Mouse (Mus musculus): ENCODE results near the gene Mr1. TPM values are rescaled to one million over a fixed set of nuclear protein-coding genes. Genes with fewer than 3 reads are reported as not detected.

The Mr1 gene
- total and polyA plus RNA-seq, 2 experiments, result 1.6 to 6.3 TPM

- H3K9ac ChIP-seq (ENCODE audit: low read depth, low read length), result no peak overlapping the region
- no peak overlapping the region for H3K4me3 ChIP-seq (ENCODE audit: insufficient read depth, low read depth, low read length)
- DNase-seq (ENCODE audit: extremely low read depth, low read depth, low spot score), result no peak
- peaks cover 2% of the 10 kb centered on the region; the same call in 1 of the 2 replicates for H3K4me1 ChIP-seq (ENCODE audit: control insufficient read depth, insufficient read depth, low read length)
- H3K36me3 ChIP-seq (ENCODE audit: control insufficient read depth, insufficient read depth, low read length), result no peaks in the 10 kb centered on the region
- 90% methylated on average over 4 of the region's 4 CpGs for WGBS
- H3K79me2 ChIP-seq (ENCODE audit: control insufficient read depth, insufficient read depth, low read length), result peaks cover 10% of the 10 kb centered on the region
- H3K27ac ChIP-seq (replicated peaks; ENCODE audit: insufficient read depth, low read depth, low read length), result no peak overlapping the region
- H3K27me3 ChIP-seq (ENCODE audit: control insufficient read depth, insufficient read depth, low read length), result no peaks in the 10 kb centered on the region
- TF ChIP-seq POLR2A (IDR thresholded peaks at IDR 0.05; ENCODE audit: extremely low read depth, insufficient read depth, low read length) (no peak), CTCF (IDR thresholded peaks at IDR 0.05; ENCODE audit: low read depth, low read length) (no peak)
These were observed 44.0 kb downstream of the Mr1 start for GRCm38 (mm10) chr1:155102631-155103030.

GRCm38 (mm10) chr1:155099280-155099848 lies 47.2 kb downstream of the Mr1 start, which contains the start of gene Ier5:
Ier5 (minus strand) TSS chr1:155099636.
- no peaks in the 10 kb centered on the region for H3K27me3 ChIP-seq (ENCODE audit: control insufficient read depth, insufficient read depth, low read length)
- TF ChIP-seq CTCF (IDR thresholded peaks at IDR 0.05; ENCODE audit: low read depth, low read length) (no peak), POLR2A (IDR thresholded peaks at IDR 0.05; ENCODE audit: extremely low read depth, insufficient read depth, low read length) (peak; percentile 99)

GRCm38 (mm10) chr1:155098486-155099279 lies 47.9 kb downstream of the Mr1 start:
- Histone ChIP-seq H3K27me3 (ENCODE audit: control insufficient read depth, insufficient read depth, low read length) (no peaks in the 10 kb centered on the region), H3K4me3 (ENCODE audit: insufficient read depth, low read depth, low read length) (peak overlapping the region; percentile 76), H3K36me3 (ENCODE audit: control insufficient read depth, insufficient read depth, low read length) (no peaks in the 10 kb centered on the region), H3K4me1 (ENCODE audit: control insufficient read depth, insufficient read depth, low read length) (peaks cover 2% of the 10 kb centered on the region; the same call in 1 of the 2 replicates), H3K27ac (replicated peaks; ENCODE audit: insufficient read depth, low read depth, low read length) (peak overlapping the region; percentile 45), H3K9ac (ENCODE audit: low read depth, low read length) (peak overlapping the region; percentile 83), H3K79me2 (ENCODE audit: control insufficient read depth, insufficient read depth, low read length) (peaks cover 10% of the 10 kb centered on the region)
- DNase-seq (ENCODE audit: extremely low read depth, low read depth, low spot score), result no peak
- no peak for TF ChIP-seq CTCF (IDR thresholded peaks at IDR 0.05; ENCODE audit: low read depth, low read length)
- TF ChIP-seq POLR2A (IDR thresholded peaks at IDR 0.05; ENCODE audit: extremely low read depth, insufficient read depth, low read length), result no peak
- whole genome bisulfite sequencing, result under 1% methylated on average over 93 of the region's 93 CpGs

More at GRCm38 (mm10) chr1:155099280-155099848, 47.2 kb downstream of the Mr1 start, which contains the start of gene Ier5:
- H3K36me3 ChIP-seq (ENCODE audit: control insufficient read depth, insufficient read depth, low read length), result no peaks in the 10 kb centered on the region
- peaks cover 10% of the 10 kb centered on the region for H3K79me2 ChIP-seq (ENCODE audit: control insufficient read depth, insufficient read depth, low read length)
- DNase-seq (ENCODE audit: extremely low read depth, low read depth, low spot score), result peak; percentile 80
- peak within 1 kb of the TSS; percentile 76 for H3K4me3 ChIP-seq (ENCODE audit: insufficient read depth, low read depth, low read length)
- H3K27ac ChIP-seq (replicated peaks; ENCODE audit: insufficient read depth, low read depth, low read length), result peak within 1 kb of the TSS; percentile 32
- WGBS, result under 1% methylated on average over 40 of the region's 40 CpGs
- H3K4me1 ChIP-seq (ENCODE audit: control insufficient read depth, insufficient read depth, low read length), result peaks cover 2% of the 10 kb centered on the region; the same call in 1 of the 2 replicates
- H3K9ac ChIP-seq (ENCODE audit: low read depth, low read length), result peak within 1 kb of the TSS; percentile 83

- WGBS, result under 1% methylated on average over 33 of the region's 33 CpGs
- DNase-seq (ENCODE audit: extremely low read depth, low read depth, low spot score), result peak; percentile 41
- Histone ChIP-seq H3K27me3 (ENCODE audit: control insufficient read depth, insufficient read depth, low read length) (no peaks in the 10 kb centered on the region), H3K9ac (ENCODE audit: low read depth, low read length) (peak overlapping the region; percentile 83), H3K79me2 (ENCODE audit: control insufficient read depth, insufficient read depth, low read length) (peaks cover 10% of the 10 kb centered on the region), H3K4me3 (ENCODE audit: insufficient read depth, low read depth, low read length) (peak overlapping the region; percentile 76), H3K36me3 (ENCODE audit: control insufficient read depth, insufficient read depth, low read length) (no peaks in the 10 kb centered on the region), H3K27ac (replicated peaks; ENCODE audit: insufficient read depth, low read depth, low read length) (peak overlapping the region; percentile 45), H3K4me1 (ENCODE audit: control insufficient read depth, insufficient read depth, low read length) (peaks cover 2% of the 10 kb centered on the region; the same call in 1 of the 2 replicates)
- no peak for TF ChIP-seq POLR2A (IDR thresholded peaks at IDR 0.05; ENCODE audit: extremely low read depth, insufficient read depth, low read length)
- TF ChIP-seq CTCF (IDR thresholded peaks at IDR 0.05; ENCODE audit: low read depth, low read length), result no peak
These were observed 48.6 kb downstream of the Mr1 start for GRCm38 (mm10) chr1:155097931-155098485.

- peaks cover 10% of the 10 kb centered on the region for H3K79me2 ChIP-seq (ENCODE audit: control insufficient read depth, insufficient read depth, low read length)
- 38% methylated on average over 6 of the region's 6 CpGs for WGBS
- H3K27ac ChIP-seq (replicated peaks; ENCODE audit: insufficient read depth, low read depth, low read length), result no peak overlapping the region
- no peak overlapping the region for H3K9ac ChIP-seq (ENCODE audit: low read depth, low read length)
- no peak for TF ChIP-seq POLR2A (IDR thresholded peaks at IDR 0.05; ENCODE audit: extremely low read depth, insufficient read depth, low read length)
- no peak for TF ChIP-seq CTCF (IDR thresholded peaks at IDR 0.05; ENCODE audit: low read depth, low read length)
- no peaks in the 10 kb centered on the region for H3K36me3 ChIP-seq (ENCODE audit: control insufficient read depth, insufficient read depth, low read length)
- no peaks in the 10 kb centered on the region for H3K27me3 ChIP-seq (ENCODE audit: control insufficient read depth, insufficient read depth, low read length)
- no peak overlapping the region for H3K4me3 ChIP-seq (ENCODE audit: insufficient read depth, low read depth, low read length)
- no peak for DNase-seq (ENCODE audit: extremely low read depth, low read depth, low spot score)
- H3K4me1 ChIP-seq (ENCODE audit: control insufficient read depth, insufficient read depth, low read length), result peaks cover 2% of the 10 kb centered on the region; the same call in 1 of the 2 replicates
These were observed 49.3 kb downstream of the Mr1 start for GRCm38 (mm10) chr1:155097354-155097753.

Measured in liver, adult 2 months (tissue).